Mouse (Mus musculus): ENCODE measurements around the gene Mapk9. TPM values are rescaled to one million over a fixed set of nuclear protein-coding genes. Genes with fewer than 3 reads are reported as not detected.
A peak's percentile ranks its signal among the peaks of the same experiment; 100 is the strongest.
"Not testable (repeated sequence)": the region's sequence is repeated elsewhere in the genome, so short reads cannot be mapped to it uniquely, and the experiment has no call there.

The Mapk9 gene
- 43.6 and 49.1 TPM in 2 replicates for polyA plus RNA-seq (2014; fragmentation: Nextera tagmentation; extraction: Ambion mirVana)

- H3K4me2 ChIP-seq (ENCODE audit: low read length), result peak within 1 kb of the TSS; percentile 85
- DNase-seq (ENCODE audit: low spot score) (peak; percentile 97), ATAC-seq (peak; percentile 98)
- H3K27ac ChIP-seq (ENCODE audit: low read depth, low read length), result peak within 1 kb of the TSS; percentile 72
- H3K27me3 ChIP-seq (replicated peaks; ENCODE audit: control insufficient read depth, insufficient read depth, low read length), result no peaks in the 10 kb centered on the region
- H3K4me3 ChIP-seq (ENCODE audit: low read depth, low read length), result peak within 1 kb of the TSS; percentile 90
- peak within 1 kb of the TSS; percentile 93 for H3K9ac ChIP-seq (ENCODE audit: low read length)
- no peaks in the 10 kb centered on the region for H3K9me3 ChIP-seq (replicated peaks; ENCODE audit: control insufficient read depth, low read length)
- peaks cover 10% of the 10 kb centered on the region; the same call in 1 of the 2 replicates for H3K4me1 ChIP-seq (ENCODE audit: control insufficient read depth, insufficient read depth, low read length)
- H3K36me3 ChIP-seq (ENCODE audit: control insufficient read depth, insufficient read depth, low read length), result no peaks in the 10 kb centered on the region
- WGBS, result under 1% methylated on average over 66 of the region's 68 CpGs
These were observed at the start of gene Mapk9 for GRCm38 (mm10) chr11:49846401-49847070. Gene Mapk9 (plus strand): TSS chr11:49846751.

- Histone ChIP-seq H3K4me3 (ENCODE audit: low read depth, low read length) (no peak overlapping the region), H3K4me1 (ENCODE audit: control insufficient read depth, insufficient read depth, low read length) (peaks cover 6% of the 10 kb centered on the region; the same call in 1 of the 2 replicates), H3K9me3 (replicated peaks; ENCODE audit: control insufficient read depth, low read length) (no peaks in the 10 kb centered on the region), H3K9ac (ENCODE audit: low read length) (no peak overlapping the region), H3K27ac (ENCODE audit: low read depth, low read length) (no peak overlapping the region), H3K36me3 (ENCODE audit: control insufficient read depth, insufficient read depth, low read length) (no peaks in the 10 kb centered on the region), H3K27me3 (replicated peaks; ENCODE audit: control insufficient read depth, insufficient read depth, low read length) (no peaks in the 10 kb centered on the region), H3K4me2 (ENCODE audit: low read length) (no peak overlapping the region)
- no peak for DNase-seq (ENCODE audit: low spot score)
- WGBS, result 91% methylated on average over 6 of the region's 6 CpGs
- no peak for ATAC-seq
These were observed 47.6 kb upstream of the Mapk9 start for GRCm38 (mm10) chr11:49798931-49799330.

- Histone ChIP-seq H3K9ac (ENCODE audit: low read length) (no peak overlapping the region), H3K4me1 (ENCODE audit: control insufficient read depth, insufficient read depth, low read length) (no peaks in the 10 kb centered on the region), H3K4me2 (ENCODE audit: low read length) (no peak overlapping the region), H3K4me3 (ENCODE audit: low read depth, low read length) (no peak overlapping the region), H3K27ac (ENCODE audit: low read depth, low read length) (no peak overlapping the region), H3K36me3 (ENCODE audit: control insufficient read depth, insufficient read depth, low read length) (no peaks in the 10 kb centered on the region), H3K27me3 (replicated peaks; ENCODE audit: control insufficient read depth, insufficient read depth, low read length) (no peaks in the 10 kb centered on the region), H3K9me3 (replicated peaks; ENCODE audit: control insufficient read depth, low read length) (no peaks in the 10 kb centered on the region)
- DNase-seq (ENCODE audit: low spot score) (peak; percentile 23), ATAC-seq (no peak)
- 76% methylated on average over 4 of the region's 4 CpGs for WGBS
These were observed 45.0 kb upstream of the Mapk9 start for GRCm38 (mm10) chr11:49801516-49801915.

GRCm38 (mm10) chr11:49803801-49804200 is 42.8 kb upstream of the Mapk9 start:
- no peak overlapping the region for H3K27ac ChIP-seq (ENCODE audit: low read depth, low read length)
- DNase-seq (ENCODE audit: low spot score) (no peak), ATAC-seq (no peak)
- no peaks in the 10 kb centered on the region for H3K27me3 ChIP-seq (replicated peaks; ENCODE audit: control insufficient read depth, insufficient read depth, low read length)
- H3K4me3 ChIP-seq (ENCODE audit: low read depth, low read length), result no peak overlapping the region
- H3K9ac ChIP-seq (ENCODE audit: low read length), result no peak overlapping the region
- no peaks in the 10 kb centered on the region for H3K36me3 ChIP-seq (ENCODE audit: control insufficient read depth, insufficient read depth, low read length)
- 95% methylated on average over 4 of the region's 4 CpGs for WGBS
- H3K4me1 ChIP-seq (ENCODE audit: control insufficient read depth, insufficient read depth, low read length), result no peaks in the 10 kb centered on the region
- no peaks in the 10 kb centered on the region for H3K9me3 ChIP-seq (replicated peaks; ENCODE audit: control insufficient read depth, low read length)
- H3K4me2 ChIP-seq (ENCODE audit: low read length), result no peak overlapping the region

GRCm38 (mm10) chr11:49806218-49806617 is 40.3 kb upstream of the Mapk9 start:
- H3K27me3 ChIP-seq (replicated peaks; ENCODE audit: control insufficient read depth, insufficient read depth, low read length), result no peaks in the 10 kb centered on the region
- no peak for ATAC-seq
- H3K27ac ChIP-seq (ENCODE audit: low read depth, low read length), result no peak overlapping the region
- H3K4me1 ChIP-seq (ENCODE audit: control insufficient read depth, insufficient read depth, low read length), result no peaks in the 10 kb centered on the region
- H3K4me3 ChIP-seq (ENCODE audit: low read depth, low read length), result no peak overlapping the region
- no peaks in the 10 kb centered on the region for H3K9me3 ChIP-seq (replicated peaks; ENCODE audit: control insufficient read depth, low read length)
- DNase-seq (ENCODE audit: low spot score), result no peak
- no peak overlapping the region for H3K4me2 ChIP-seq (ENCODE audit: low read length)
- H3K36me3 ChIP-seq (ENCODE audit: control insufficient read depth, insufficient read depth, low read length), result no peaks in the 10 kb centered on the region
- H3K9ac ChIP-seq (ENCODE audit: low read length), result no peak overlapping the region
- 10% methylated on average over 3 of the region's 3 CpGs for WGBS

GRCm38 (mm10) chr11:49808946-49809345 is 37.6 kb upstream of the Mapk9 start:
- WGBS, result 94% methylated on average over 9 of the region's 9 CpGs
- H3K9me3 ChIP-seq (replicated peaks; ENCODE audit: control insufficient read depth, low read length), result no peaks in the 10 kb centered on the region
- H3K27me3 ChIP-seq (replicated peaks; ENCODE audit: control insufficient read depth, insufficient read depth, low read length), result no peaks in the 10 kb centered on the region
- no peaks in the 10 kb centered on the region for H3K36me3 ChIP-seq (ENCODE audit: control insufficient read depth, insufficient read depth, low read length)
- H3K9ac ChIP-seq (ENCODE audit: low read length), result no peak overlapping the region
- H3K27ac ChIP-seq (ENCODE audit: low read depth, low read length), result no peak overlapping the region
- no peak overlapping the region for H3K4me3 ChIP-seq (ENCODE audit: low read depth, low read length)
- no peak overlapping the region for H3K4me2 ChIP-seq (ENCODE audit: low read length)
- DNase-seq (ENCODE audit: low spot score) (no peak), ATAC-seq (no peak)
- H3K4me1 ChIP-seq (ENCODE audit: control insufficient read depth, insufficient read depth, low read length), result no peaks in the 10 kb centered on the region

GRCm38 (mm10) chr11:49810696-49811095 is 35.9 kb upstream of the Mapk9 start:
- H3K4me1 ChIP-seq (ENCODE audit: control insufficient read depth, insufficient read depth, low read length); H3K9me3 ChIP-seq (replicated peaks; ENCODE audit: control insufficient read depth, low read length); DNase-seq (ENCODE audit: low spot score); H3K27me3 ChIP-seq (replicated peaks; ENCODE audit: control insufficient read depth, insufficient read depth, low read length); H3K4me2 ChIP-seq (ENCODE audit: low read length); H3K27ac ChIP-seq (ENCODE audit: low read depth, low read length); H3K4me3 ChIP-seq (ENCODE audit: low read depth, low read length); H3K36me3 ChIP-seq (ENCODE audit: control insufficient read depth, insufficient read depth, low read length); H3K9ac ChIP-seq (ENCODE audit: low read length); ATAC-seq: not testable (repeated sequence)
- WGBS, result 84% methylated on average over 7 of the region's 7 CpGs

- H3K4me1 ChIP-seq (ENCODE audit: control insufficient read depth, insufficient read depth, low read length), result no peaks in the 10 kb centered on the region
These were observed 35.4 kb upstream of the Mapk9 start for GRCm38 (mm10) chr11:49811099-49811541.

GRCm38 (mm10) chr11:49811879-49812278 is 34.7 kb upstream of the Mapk9 start:
- DNase-seq (ENCODE audit: low spot score) (no peak), ATAC-seq (no peak)
- WGBS, result 95% methylated on average over 8 of the region's 8 CpGs
- Histone ChIP-seq H3K9me3 (replicated peaks; ENCODE audit: control insufficient read depth, low read length) (no peaks in the 10 kb centered on the region), H3K27ac (ENCODE audit: low read depth, low read length) (no peak overlapping the region), H3K4me1 (ENCODE audit: control insufficient read depth, insufficient read depth, low read length) (no peaks in the 10 kb centered on the region), H3K4me3 (ENCODE audit: low read depth, low read length) (no peak overlapping the region), H3K36me3 (ENCODE audit: control insufficient read depth, insufficient read depth, low read length) (no peaks in the 10 kb centered on the region), H3K9ac (ENCODE audit: low read length) (no peak overlapping the region), H3K4me2 (ENCODE audit: low read length) (no peak overlapping the region), H3K27me3 (replicated peaks; ENCODE audit: control insufficient read depth, insufficient read depth, low read length) (no peaks in the 10 kb centered on the region)

More at GRCm38 (mm10) chr11:49811099-49811541, 35.4 kb upstream of the Mapk9 start:
- no peak for ATAC-seq
- H3K4me3 ChIP-seq (ENCODE audit: low read depth, low read length), result no peak overlapping the region
- no peak overlapping the region for H3K9ac ChIP-seq (ENCODE audit: low read length)
- H3K9me3 ChIP-seq (replicated peaks; ENCODE audit: control insufficient read depth, low read length), result no peaks in the 10 kb centered on the region
- WGBS, result 95% methylated on average over 8 of the region's 8 CpGs
- no peaks in the 10 kb centered on the region for H3K27me3 ChIP-seq (replicated peaks; ENCODE audit: control insufficient read depth, insufficient read depth, low read length)
- H3K4me2 ChIP-seq (ENCODE audit: low read length), result no peak overlapping the region
- H3K36me3 ChIP-seq (ENCODE audit: control insufficient read depth, insufficient read depth, low read length), result no peaks in the 10 kb centered on the region
- no peak for DNase-seq (ENCODE audit: low spot score)
- no peak overlapping the region for H3K27ac ChIP-seq (ENCODE audit: low read depth, low read length)
